Mouse (Mus musculus) kidney, adult 2 months (tissue): ENCODE measurements around the gene Prkcz. TPM values are rescaled to one million over a fixed set of nuclear protein-coding genes. Genes with fewer than 3 reads are reported as not detected.

Source experiments
- DNase-seq: peaks from one replicate; pipeline ENCODE4 v3.0.0; 2021
- H3K27ac ChIP-seq: fragments of 200-500 bp; 2 replicates; pipeline ENCODE4 v1.5.1; 2012; ENCODE audit warnings: low read depth, low read length, control low read depth, inconsistent platforms; ENCODE audit not compliant: insufficient read depth
- H3K27me3 ChIP-seq: fragments of 200-500 bp; replicated peaks from 2 replicates; pipeline ENCODE4 v1.6.1; 2012; ENCODE audit warnings: mild to moderate bottlenecking, moderate library complexity, low read length, inconsistent platforms; ENCODE audit not compliant: control insufficient read depth, insufficient read depth
- H3K36me3 ChIP-seq: fragments of 200-500 bp; 2 replicates; pipeline ENCODE4 v1.6.1; 2012; ENCODE audit warnings: mild to moderate bottlenecking, moderate library complexity, low read length, inconsistent platforms; ENCODE audit not compliant: control insufficient read depth, insufficient read depth
- H3K4me1 ChIP-seq: fragments of 200-500 bp; 2 replicates; pipeline ENCODE4 v1.6.1; 2011; ENCODE audit warnings: low read length; ENCODE audit not compliant: control insufficient read depth, insufficient read depth
- H3K4me3 ChIP-seq: fragments of 200-500 bp; 2 replicates; pipeline ENCODE4 v1.5.1; 2011; ENCODE audit warnings: mild to moderate bottlenecking, low read depth, low read length, control low read depth; ENCODE audit not compliant: insufficient read depth
- CTCF ChIP-seq: fragments of 200-500 bp; conservative IDR thresholded peaks from 2 replicates; pipeline ENCODE4 v1.5.1; 2011; ENCODE audit warnings: low read depth, mild to moderate bottlenecking, control low read depth, low read length, moderate library complexity, mixed read lengths; ENCODE audit not compliant: insufficient read depth, insufficient read length
- POLR2A ChIP-seq: fragments of 200-500 bp; IDR thresholded peaks from one replicate; pipeline ENCODE4 v1.6.1; 2011; ENCODE audit warnings: low read depth, low read length, control low read depth
- WGBS: fragments of 180-500 bp; shearing (Covaris S2); methylation state at CpG from one replicate; pipeline ENCODE4 v1.1.7; 2018; 5-methylcytosine and 5-hydroxymethylcytosine counted together
- polyA plus RNA-seq: library from polyadenylated mRNA; depleted of rRNA; stranded (reverse); fragments of >200 nt; gene quantifications from 2 replicates; pipeline ENCODE4 v1.2.3, GENCODE M21; 2012

Gene Prkcz
- polyA plus RNA-seq, 1 experiment, result 80.1 TPM

GRCm38 (mm10) chr4:155290045-155290444 is 71.1 kb downstream of the Prkcz start:
- Histone ChIP-seq H3K4me1 (no peaks in the 10 kb centered on the region), H3K36me3 (no peaks in the 10 kb centered on the region), H3K27me3 (no peaks in the 10 kb centered on the region), H3K27ac (no peak overlapping the region), H3K4me3 (no peak overlapping the region)
- no peak for TF ChIP-seq CTCF
- TF ChIP-seq POLR2A, result no peak
- WGBS, result 72% methylated on average over 7 of the region's 7 CpGs
- DNase-seq, result peak; percentile 58

- no peaks in the 10 kb centered on the region for H3K36me3 ChIP-seq
- peaks cover under 1% of the 10 kb centered on the region; the same call in 1 of the 2 replicates for H3K4me1 ChIP-seq
- no peak overlapping the region for H3K4me3 ChIP-seq
- no peaks in the 10 kb centered on the region for H3K27me3 ChIP-seq
- no peak overlapping the region for H3K27ac ChIP-seq
- 89% methylated on average over 1 of the region's 1 CpGs for WGBS
- TF ChIP-seq POLR2A (no peak), CTCF (peak; percentile 28; the same call in 1 of the 2 replicates)
- DNase-seq, result no peak
Observed at GRCm38 (mm10) chr4:155288586-155288985, 72.6 kb downstream of the Prkcz start.

- no peak for DNase-seq
- Histone ChIP-seq H3K4me3 (no peak overlapping the region), H3K27me3 (no peaks in the 10 kb centered on the region), H3K36me3 (no peaks in the 10 kb centered on the region), H3K4me1 (peaks cover 4% of the 10 kb centered on the region; the same call in 1 of the 2 replicates), H3K27ac (no peak overlapping the region)
- no peak for TF ChIP-seq POLR2A
- no peak for TF ChIP-seq CTCF
- WGBS, result 81% methylated on average over 11 of the region's 11 CpGs
Observed at GRCm38 (mm10) chr4:155287713-155288112, 73.4 kb downstream of the Prkcz start.

GRCm38 (mm10) chr4:155286090-155286489 is 75.1 kb downstream of the Prkcz start:
- no peaks in the 10 kb centered on the region for H3K36me3 ChIP-seq
- DNase-seq, result no peak
- H3K27ac ChIP-seq, result no peak overlapping the region
- H3K4me3 ChIP-seq, result no peak overlapping the region
- no peaks in the 10 kb centered on the region for H3K27me3 ChIP-seq
- peaks cover 6% of the 10 kb centered on the region for H3K4me1 ChIP-seq
- TF ChIP-seq POLR2A (no peak), CTCF (no peak)
- WGBS, result 91% methylated on average over 4 of the region's 4 CpGs

- TF ChIP-seq POLR2A (no peak), CTCF (no peak)
- Histone ChIP-seq H3K27me3 (no peaks in the 10 kb centered on the region), H3K4me1 (peaks cover 15% of the 10 kb centered on the region), H3K27ac (no peak overlapping the region), H3K36me3 (no peaks in the 10 kb centered on the region), H3K4me3 (no peak overlapping the region)
- no peak for DNase-seq
- 72% methylated on average over 15 of the region's 15 CpGs for WGBS
Observed at GRCm38 (mm10) chr4:155284521-155285379, 76.4 kb downstream of the Prkcz start.

GRCm38 (mm10) chr4:155283585-155283984 is 77.6 kb downstream of the Prkcz start:
- no peaks in the 10 kb centered on the region for H3K36me3 ChIP-seq
- 48% methylated on average over 9 of the region's 9 CpGs for WGBS
- TF ChIP-seq CTCF (no peak), POLR2A (no peak)
- no peak overlapping the region for H3K4me3 ChIP-seq
- peak overlapping the region; percentile 17; the same call in 1 of the 2 replicates for H3K27ac ChIP-seq
- no peak for DNase-seq
- no peaks in the 10 kb centered on the region for H3K27me3 ChIP-seq
- H3K4me1 ChIP-seq, result peaks cover 15% of the 10 kb centered on the region

- WGBS, result 23% methylated on average over 11 of the region's 11 CpGs
- TF ChIP-seq CTCF (no peak), POLR2A (no peak)
- peaks cover 15% of the 10 kb centered on the region for H3K4me1 ChIP-seq
- H3K27me3 ChIP-seq, result no peaks in the 10 kb centered on the region
- peak; percentile 32 for DNase-seq
- H3K36me3 ChIP-seq, result no peaks in the 10 kb centered on the region
- no peak overlapping the region for H3K4me3 ChIP-seq
- H3K27ac ChIP-seq, result no peak overlapping the region
Observed at GRCm38 (mm10) chr4:155283001-155283503, 78.1 kb downstream of the Prkcz start.
